Mouse (Mus musculus) heart, postnatal 0 days (tissue): ENCODE measurements around the gene Ptprm.

Source experiments
- CTCF ChIP-seq: IDR thresholded peaks from 2 replicates; pipeline ENCODE4 v1.5.1; 2016; ENCODE audit warnings: antibody characterized with exemption, control low read depth, low read depth
- EP300 ChIP-seq: IDR thresholded peaks from 2 replicates; pipeline ENCODE4 v1.6.1; 2016; ENCODE audit warnings: antibody characterized with exemption, low read depth

DNA sequence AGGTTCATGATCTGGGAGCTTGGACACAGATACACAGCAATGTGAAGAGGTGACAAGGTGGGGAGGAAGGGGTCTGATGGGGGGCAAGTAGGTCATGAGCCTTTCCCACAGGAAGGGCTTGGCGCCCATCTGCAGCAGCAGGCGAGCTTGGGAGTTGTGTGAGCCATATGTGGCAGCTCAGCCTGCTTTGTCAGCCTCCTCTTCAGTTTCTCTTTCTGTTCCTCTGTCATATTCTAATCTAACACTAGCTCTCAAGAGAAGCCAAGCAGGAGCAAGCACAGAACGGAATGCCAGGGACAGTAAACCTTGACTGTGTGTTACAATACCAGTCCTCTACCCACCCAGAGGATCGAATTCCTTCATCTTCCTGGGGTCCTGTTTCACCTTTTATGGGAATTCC, 94.2 kb downstream of the Ptprm start:
- no peak for TF ChIP-seq EP300
- no peak for TF ChIP-seq CTCF
